Mouse (Mus musculus) skeletal muscle tissue, postnatal 0 days (tissue): Measurements from ENCODE around the gene Nr2f2. TPM values are rescaled to one million over a fixed set of nuclear protein-coding genes. Genes with fewer than 3 reads are reported as not detected.

ENCODE experiments used
- polyA plus RNA-seq: library from polyadenylated mRNA; unstranded; fragments of >200 nt; fragmentation: Nextera tagmentation; extraction: Ambion mirVana; gene quantifications from 2 replicates; pipeline ENCODE4 v1.2.1, GENCODE M21; 2015

The Nr2f2 gene
- polyA plus RNA-seq = 26.5 and 26.7 TPM in 2 replicates

GRCm38 (mm10) chr7:70365941-70366807, at the start of gene Nr2f2:
Gene Nr2f2, minus strand, starts transcription at chr7:70366735.

